Mouse (Mus musculus) Patski (cell line): ENCODE data around the gene Cdca7. TPM values are rescaled to one million over a fixed set of nuclear protein-coding genes. Genes with fewer than 3 reads are reported as not detected.

Source experiments
- ATAC-seq: fragments of 100-300 bp; one replicate; pipeline ENCODE4 v1.8.0; 2021
- CTCF ChIA-PET: fragments of 350-600 bp; sonication (Branson Sonifier 250); formaldehyde crosslinking; loops from one replicate; lab custom pipeline; 2022; ENCODE audit warnings: inconsistent platforms; lab: Charles Lee
- POLR2A ChIA-PET: fragments of 350-600 bp; sonication (Branson Sonifier 250); formaldehyde crosslinking; loops from one replicate; lab custom pipeline; 2022; ENCODE audit warnings: antibody characterized with exemption, inconsistent platforms; lab: Charles Lee
- DNase-seq: peaks from one replicate; pipeline ENCODE4 v3.0.0-alpha.2; 2011; ENCODE audit warnings: low read depth, low spot score
- H3K27me3 ChIP-seq: fragments of 371-371 bp; one replicate; pipeline ENCODE4 v1.5.1; 2021
- CTCF ChIP-seq: fragments of 100-300 bp; IDR thresholded peaks from one replicate; pipeline ENCODE4 v1.5.1; 2021
- in situ Hi-C: fragments of 300-500 bp; cut with MboI; formaldehyde crosslinking; loops from 3 replicates; pipeline ENCODE4 v1.11.1; 2018; ENCODE audit warnings: low pct_unique_long_range_greater_than_20kb, mixed read lengths
- polyA plus RNA-seq: library from polyadenylated mRNA; unstranded; gene quantifications from one replicate; pipeline ENCODE4 v1.2.3, GENCODE M21; 2021

Cdca7 gene
- polyA plus RNA-seq, 1 experiment from 2014 or later, result 27.7 TPM

GRCm38 (mm10) chr2:72464376-72465014, 11.5 kb upstream of the Cdca7 start:
- ATAC-seq (no peak), DNase-seq (no peak)
- in situ Hi-C loops, result no loop called here
- POLR2A ChIA-PET, result no interaction called here
- CTCF ChIA-PET, result interaction anchor here (0.7 to 1.5 kb wide), 2 partner anchors 12 to 109 kb away, joined by 3 to 5 read pairs; no protein-coding TSS in a partner anchor
- no peak for TF ChIP-seq CTCF
- peaks cover 4% of the 10 kb centered on the region for H3K27me3 ChIP-seq

GRCm38 (mm10) chr2:72467604-72468003, 8.4 kb upstream of the Cdca7 start:
- POLR2A ChIA-PET, result no interaction called here
- peaks cover 4% of the 10 kb centered on the region for H3K27me3 ChIP-seq
- no peak for ATAC-seq
- TF ChIP-seq CTCF, result no peak
- in situ Hi-C loops, result no loop called here
- DNase-seq, result no peak
- CTCF ChIA-PET, result no interaction called here

- CTCF ChIA-PET, result no interaction called here
Measured at GRCm38 (mm10) chr2:72471415-72472070, 4.4 kb upstream of the Cdca7 start.

GRCm38 (mm10) chr2:72474531-72475287, 1.2 kb upstream of the Cdca7 start:
- ChIA-PET CTCF (interaction anchor here (1.4 kb wide), 1 partner anchor 12 kb away, joined by 4 read pairs; no protein-coding TSS in a partner anchor), POLR2A (no interaction called here)
- no peak for TF ChIP-seq CTCF
- ATAC-seq, result no peak
- no peaks in the 10 kb centered on the region for H3K27me3 ChIP-seq
- DNase-seq, result no peak
- in situ Hi-C loops, result no loop called here

More at GRCm38 (mm10) chr2:72471415-72472070, 4.4 kb upstream of the Cdca7 start:
- POLR2A ChIA-PET, result no interaction called here
- DNase-seq (no peak), ATAC-seq (no peak)
- in situ Hi-C loops, result no loop called here
- TF ChIP-seq CTCF, result no peak
- H3K27me3 ChIP-seq, result no peaks in the 10 kb centered on the region

- DNase-seq, result no peak
- in situ Hi-C loops, result no loop called here
- H3K27me3 ChIP-seq, result no peaks in the 10 kb centered on the region
- ChIA-PET CTCF (interaction anchor here (1.4 kb wide), 1 partner anchor 11 kb away, joined by 4 read pairs; no protein-coding TSS in a partner anchor), POLR2A (no interaction called here)
- ATAC-seq, result no peak
- TF ChIP-seq CTCF, result no peak
Measured at GRCm38 (mm10) chr2:72475423-72475796, 549 bp upstream of the Cdca7 start.

- H3K27me3 ChIP-seq, result no peaks in the 10 kb centered on the region
- peak; percentile 54 for ATAC-seq
- POLR2A ChIA-PET, result no interaction called here
- TF ChIP-seq CTCF, result no peak
- CTCF ChIA-PET, result interaction anchor here (1.4 kb wide), 1 partner anchor 10 kb away, joined by 4 read pairs; no protein-coding TSS in a partner anchor
- no peak for DNase-seq
- in situ Hi-C loops, result no loop called here
Measured at GRCm38 (mm10) chr2:72476486-72477211, 690 bp downstream of the Cdca7 start.

GRCm38 (mm10) chr2:72477221-72477620, 1.3 kb downstream of the Cdca7 start:
- POLR2A ChIA-PET, result no interaction called here
- in situ Hi-C loops, result no loop called here
- no peak for TF ChIP-seq CTCF
- ATAC-seq (no peak), DNase-seq (no peak)
- no peaks in the 10 kb centered on the region for H3K27me3 ChIP-seq
- CTCF ChIA-PET, result no interaction called here

GRCm38 (mm10) chr2:72478176-72478575, 2.2 kb downstream of the Cdca7 start:
- POLR2A ChIA-PET, result no interaction called here
- CTCF ChIA-PET, result no interaction called here
- ATAC-seq (no peak), DNase-seq (no peak)
- in situ Hi-C loops, result no loop called here
- no peaks in the 10 kb centered on the region for H3K27me3 ChIP-seq
- TF ChIP-seq CTCF, result no peak

GRCm38 (mm10) chr2:72478921-72479320, 3.0 kb downstream of the Cdca7 start:
- POLR2A ChIA-PET, result no interaction called here
- CTCF ChIA-PET, result no interaction called here
- H3K27me3 ChIP-seq, result no peaks in the 10 kb centered on the region
- in situ Hi-C loops, result no loop called here
- DNase-seq (no peak), ATAC-seq (no peak)
- no peak for TF ChIP-seq CTCF

- in situ Hi-C loops, result no loop called here
- CTCF ChIA-PET, result interaction anchor here (1.2 to 1.6 kb wide), 2 partner anchors 12 to 14 kb away, joined by 3 read pairs; no protein-coding TSS in a partner anchor
- no peaks in the 10 kb centered on the region for H3K27me3 ChIP-seq
- no peak for TF ChIP-seq CTCF
- no peak for DNase-seq
- no peak for ATAC-seq
- POLR2A ChIA-PET, result no interaction called here
Measured at GRCm38 (mm10) chr2:72479818-72480217, 3.9 kb downstream of the Cdca7 start.
